Mouse (Mus musculus): ENCODE data around the gene Bicdl1. TPM values are rescaled to one million over a fixed set of nuclear protein-coding genes. Genes with fewer than 3 reads are reported as not detected.

Bicdl1 gene
- polyA plus RNA-seq, 1 experiment from 2014 or later: 28.3 TPM

DNA sequence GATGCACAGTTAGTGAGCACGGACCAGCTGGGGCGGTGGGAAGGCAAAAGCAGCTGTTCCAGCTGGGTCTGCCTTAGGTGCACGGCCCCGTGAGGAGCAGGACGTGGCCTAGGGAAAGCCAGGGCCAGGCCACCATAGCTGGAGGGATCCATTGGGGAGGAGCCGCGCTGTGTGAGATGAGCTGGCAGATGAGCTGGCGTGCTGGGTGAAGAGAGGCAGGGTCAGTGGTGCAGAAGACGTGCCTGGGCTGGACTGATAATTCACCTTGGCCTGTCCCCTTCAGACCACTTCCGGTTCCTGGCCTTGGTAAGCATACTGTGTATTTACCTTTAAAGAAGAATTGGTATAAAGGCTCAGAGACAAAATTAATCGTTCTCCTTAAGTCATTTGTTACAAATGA lies 119.9 kb downstream of the Bicdl1 start:
- no peak for ATAC-seq (ENCODE audit: low FRiP score)
- Histone ChIP-seq H3K9me3 (no peaks in the 10 kb centered on the region), H3K27me3 (no peaks in the 10 kb centered on the region), H3K4me1 (replicated peaks) (no peaks in the 10 kb centered on the region), H3K27ac (no peak overlapping the region), H3K4me3 (no peak overlapping the region), H3K4me2 (no peak overlapping the region), H3K36me3 (peaks cover 98% of the 10 kb centered on the region), H3K9ac (no peak overlapping the region)
- WGBS: 94% methylated on average over 11 of the region's 11 CpGs

DNA sequence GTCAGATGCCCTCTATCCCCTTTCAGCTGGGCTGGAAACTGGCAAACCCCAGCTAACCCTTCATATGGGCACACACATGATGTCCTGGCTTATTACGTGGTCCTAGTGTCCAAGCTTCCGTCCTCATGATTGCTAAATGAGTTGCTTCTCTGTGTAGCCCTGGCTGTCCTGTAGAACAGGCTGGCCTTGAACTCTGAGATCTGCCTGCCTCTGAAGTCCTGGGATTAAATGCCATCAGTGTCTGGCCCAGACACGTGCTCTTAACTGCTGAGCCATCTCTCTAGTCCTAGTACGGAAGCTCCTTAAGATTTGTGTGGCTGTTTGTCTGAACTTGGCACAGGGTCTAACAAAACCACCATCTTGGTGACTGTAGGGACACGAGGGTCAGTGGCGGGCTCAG lies 127.9 kb downstream of the Bicdl1 start:
- Histone ChIP-seq H3K36me3 (peaks cover 85% of the 10 kb centered on the region), H3K27me3 (no peaks in the 10 kb centered on the region), H3K4me2 (no peak overlapping the region), H3K9me3 (no peaks in the 10 kb centered on the region), H3K9ac (no peak overlapping the region), H3K4me1 (replicated peaks) (no peaks in the 10 kb centered on the region), H3K27ac (no peak overlapping the region), H3K4me3 (no peak overlapping the region)
- ATAC-seq (ENCODE audit: low FRiP score): no peak
- WGBS: 96% methylated on average over 6 of the region's 6 CpGs

Small RNA genes lying within 50 kb of the gene (microRNA-seq; reads per million reads assigned to microRNA genes)
- gene Mir7030: 0.70 reads per million

Other genes starting within 250 kb of the Bicdl1 start
- gene Sirt4, start 246.9 kb downstream of the Bicdl1 start, polyA plus RNA-seq (2015; fragmentation: Nextera tagmentation; extraction: Ambion mirVana): 30.0 TPM in 2 replicates
- gene Pxn, start 224.9 kb downstream of the Bicdl1 start, polyA plus RNA-seq (2015; fragmentation: Nextera tagmentation; extraction: Ambion mirVana): 19.9 and 23.4 TPM in 2 replicates
- 895 and 907 TPM in 2 replicates for gene Rplp0, start 172.2 kb downstream of the Bicdl1 start, polyA plus RNA-seq (2015; fragmentation: Nextera tagmentation; extraction: Ambion mirVana)
- gene Gcn1l1, start 166.4 kb downstream of the Bicdl1 start, polyA plus RNA-seq (2015; fragmentation: Nextera tagmentation; extraction: Ambion mirVana): 42.2 and 42.4 TPM in 2 replicates
- gene Rab35, start 99.7 kb downstream of the Bicdl1 start, polyA plus RNA-seq (2015; fragmentation: Nextera tagmentation; extraction: Ambion mirVana): 17.1 and 17.8 TPM in 2 replicates
- 16.3 and 17.7 TPM in 2 replicates for gene Cit, start 113.7 kb upstream of the Bicdl1 start, polyA plus RNA-seq (2015; fragmentation: Nextera tagmentation; extraction: Ambion mirVana)

Data from hindbrain, embryonic 13.5 days (tissue).